Mouse (Mus musculus) cerebellum, postnatal 36 days (tissue): ENCODE data around the gene Ryr1.

ENCODE experiments used
- DNase-seq, 2 experiments: peaks; one replicate each; pipeline ENCODE4 v3.0.0; 2021 to 2022; ENCODE audit warnings: mixed read lengths in 2 of 2

Ryr1 gene

DNA sequence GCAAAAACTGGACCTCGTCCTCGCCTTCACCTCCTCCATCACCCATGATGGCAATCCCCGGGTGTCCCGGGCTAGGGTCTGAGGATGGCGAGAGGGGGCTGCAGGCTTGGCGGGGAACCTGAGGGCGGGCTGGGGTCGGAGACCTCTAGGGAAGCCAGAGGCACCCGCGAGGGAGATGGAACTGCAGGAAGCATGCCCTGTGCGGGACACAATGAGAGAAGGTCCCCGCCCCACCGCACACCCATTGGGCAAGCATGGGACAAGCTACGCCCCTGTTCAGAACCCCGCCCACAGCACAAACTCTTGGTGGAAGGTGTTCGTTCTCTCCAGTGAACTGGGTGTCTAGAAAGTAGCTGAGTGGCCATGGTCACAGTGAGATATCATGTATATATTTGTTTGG is at the start of gene Ryr1:
Ryr1 (minus strand) TSS at position 210 of the 400 bp plus-strand sequence.
- no peak for DNase-seq

DNA sequence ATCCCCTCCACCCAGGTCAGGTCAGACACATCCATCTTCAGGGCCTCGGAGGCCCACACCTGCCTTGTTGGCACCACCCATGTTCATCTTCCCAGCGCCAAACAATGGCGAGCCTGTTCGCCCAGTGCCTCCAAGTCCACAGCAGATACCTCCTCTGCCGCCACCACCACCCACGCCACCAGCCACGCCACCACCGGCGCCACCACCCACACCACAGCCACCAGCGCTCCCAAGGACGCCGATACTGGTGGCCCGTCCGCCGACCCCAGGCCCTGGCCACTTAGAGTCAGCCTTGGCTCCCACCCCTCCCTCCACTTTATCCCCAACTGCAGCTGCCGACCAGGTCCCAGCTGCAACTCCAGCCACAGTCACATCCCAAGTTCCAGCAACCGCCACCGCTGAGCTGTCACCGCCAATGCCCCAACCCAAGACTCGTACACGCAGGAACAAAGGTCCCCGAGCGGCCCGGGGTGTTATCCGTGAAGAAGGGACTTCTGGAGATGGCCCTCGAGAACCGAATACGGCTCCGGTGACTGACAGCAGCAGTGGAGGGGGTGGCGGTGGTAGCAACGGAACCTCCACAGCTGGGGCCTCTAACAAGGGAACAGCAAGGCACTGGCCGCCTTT is 47.5 kb upstream of the Ryr1 start:
- no peak for DNase-seq

DNA sequence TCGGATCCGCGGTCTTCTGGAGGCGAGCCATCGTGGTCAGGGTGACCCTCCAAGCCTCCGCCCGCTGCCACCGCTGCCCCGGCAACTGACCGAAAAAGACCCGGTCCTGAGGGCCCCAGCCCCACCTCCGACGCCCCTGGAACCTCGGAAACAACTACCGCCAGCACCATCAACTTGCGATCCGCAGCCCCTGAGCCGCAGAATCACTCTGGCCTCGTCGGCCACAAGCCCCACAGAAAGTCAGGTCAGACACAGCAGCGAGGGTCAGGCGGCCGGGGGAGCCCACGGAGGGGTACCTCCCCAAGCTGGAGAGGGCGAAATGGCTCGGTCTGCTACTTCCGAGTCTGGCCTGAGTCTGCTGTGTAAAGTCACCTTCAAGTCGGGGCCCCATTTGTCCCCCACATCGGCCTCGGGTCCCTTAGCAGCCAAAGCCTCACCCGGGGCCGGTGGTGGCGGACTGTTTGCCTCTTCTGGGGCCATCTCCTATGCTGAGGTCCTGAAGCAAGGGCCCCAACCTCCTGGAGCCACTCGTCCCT is 46.7 kb upstream of the Ryr1 start:
- DNase-seq, result peak in 1 of 2 experiments; percentile 10

DNA sequence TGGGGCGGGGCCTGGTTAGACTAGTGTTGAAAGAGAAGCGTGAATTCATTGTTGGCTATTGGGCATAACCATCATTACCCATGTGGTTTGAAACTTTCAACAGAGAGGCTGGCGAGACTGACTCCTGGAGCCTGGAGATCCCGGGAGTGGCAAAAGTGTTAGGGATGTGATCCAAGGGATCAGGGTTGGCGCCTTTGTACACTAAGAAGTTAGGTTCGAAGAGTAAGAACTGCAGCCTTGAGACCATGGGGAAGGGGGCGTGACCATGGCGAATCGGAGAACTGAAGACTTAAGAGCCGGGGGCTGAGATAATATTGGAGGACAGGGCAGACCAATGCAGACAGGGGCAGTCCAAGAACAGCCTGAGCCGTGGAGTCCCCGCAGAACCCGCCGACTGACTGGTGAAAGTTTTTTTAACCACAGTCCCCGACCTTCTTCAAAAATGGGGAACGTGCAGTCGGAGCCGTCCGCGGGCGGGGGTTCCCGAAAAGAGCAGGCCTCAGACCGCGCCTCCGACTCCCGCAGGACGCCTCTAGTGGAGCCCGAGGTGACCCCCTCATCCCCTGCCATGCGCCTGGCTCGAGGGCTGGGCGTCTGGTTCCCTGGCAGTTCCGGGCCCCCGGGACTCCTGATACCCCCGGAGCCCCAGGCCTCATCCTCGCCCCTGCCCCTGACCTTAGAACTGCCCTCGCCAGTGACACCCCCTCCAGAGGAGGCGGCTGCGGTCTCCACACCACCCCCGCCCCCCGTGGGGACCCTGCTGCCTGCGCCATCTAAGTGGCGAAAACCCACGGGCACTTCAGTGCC is 46.0 kb upstream of the Ryr1 start:
- DNase-seq, result peak in 1 of 2 experiments; percentile 27

DNA sequence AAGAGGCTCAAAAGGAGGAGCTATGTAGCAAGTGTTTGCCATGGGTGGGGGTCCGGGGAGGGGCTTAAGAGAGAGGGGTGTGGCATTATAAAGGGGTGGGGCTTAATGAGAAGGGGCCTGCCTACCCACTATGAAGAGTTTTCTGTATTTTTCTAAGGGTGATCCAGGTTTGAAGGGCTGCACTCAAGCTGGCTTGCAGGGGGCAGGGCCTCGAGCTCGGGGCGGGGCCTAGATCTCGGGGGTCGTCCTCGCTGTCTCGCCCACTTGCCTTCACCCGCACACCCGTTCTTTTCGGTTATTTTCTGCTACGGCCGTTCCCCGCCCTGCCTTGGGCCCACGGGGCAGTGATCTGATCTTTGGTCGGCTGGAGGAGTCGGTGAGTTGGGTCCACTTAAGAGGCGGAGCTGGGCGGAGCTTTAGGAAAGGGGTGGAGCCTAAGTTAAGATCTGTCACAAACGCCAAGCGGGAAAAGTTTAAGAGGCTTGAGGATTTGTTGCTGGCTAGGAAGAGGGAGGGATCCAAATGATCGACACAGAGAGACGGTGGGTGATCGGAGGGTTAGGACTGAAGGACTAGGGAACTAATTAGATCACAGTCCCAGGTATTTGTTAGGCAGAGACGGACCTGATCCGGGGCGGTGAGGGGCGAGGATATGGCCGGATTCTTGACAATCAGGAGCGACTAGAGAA is 45.2 kb upstream of the Ryr1 start, which contains the start of the genes Ggn and Spred3:
Ggn (plus strand) TSS at position 145 of the 689 bp plus-strand sequence.
Spred3 (minus strand) TSS at position 346 of the 689 bp plus-strand sequence.
- peak; percentile 35 to 49 for DNase-seq

DNA sequence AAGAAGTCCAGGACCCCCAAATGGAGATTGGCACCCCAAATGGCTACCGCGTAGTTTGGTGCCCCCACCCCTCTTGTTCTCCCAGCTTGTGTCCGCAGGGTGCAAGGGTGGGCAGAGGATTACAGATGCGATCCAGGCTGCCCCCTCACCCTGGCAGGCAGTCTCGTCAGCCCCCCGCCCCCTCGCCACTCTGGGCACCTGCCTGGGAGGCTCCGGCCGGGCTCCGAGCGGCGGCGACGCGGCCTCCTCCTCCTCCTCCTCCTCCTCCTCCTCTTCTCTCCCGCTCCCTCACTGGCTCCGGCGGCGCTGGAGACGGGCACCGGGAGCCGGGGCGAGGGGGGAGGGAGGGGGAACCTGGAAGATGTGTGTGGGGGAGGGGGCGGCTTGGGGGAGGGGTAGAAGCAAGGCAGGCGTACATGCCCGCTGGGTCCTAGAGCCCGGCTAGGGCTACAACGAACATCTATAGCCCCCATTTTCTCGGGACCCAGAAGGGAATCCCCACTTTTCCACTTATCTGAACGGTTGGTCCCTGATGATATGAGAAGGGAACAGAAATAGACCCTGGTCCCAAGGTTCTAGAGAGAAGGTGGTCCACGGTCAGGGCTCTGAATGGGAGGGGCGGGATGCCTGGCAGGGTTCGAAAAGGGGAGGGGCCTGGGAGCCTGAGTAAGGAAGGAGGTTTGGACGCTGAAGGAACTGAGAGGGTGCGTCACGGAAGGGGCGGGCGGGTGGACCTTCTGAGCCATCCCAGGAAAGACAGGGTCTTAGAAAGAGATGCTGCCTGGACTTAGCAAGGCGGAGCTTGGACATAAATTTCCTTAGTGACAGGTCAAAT is 44.5 kb upstream of the Ryr1 start:
- DNase-seq, result peak; percentile 81 to 82

DNA sequence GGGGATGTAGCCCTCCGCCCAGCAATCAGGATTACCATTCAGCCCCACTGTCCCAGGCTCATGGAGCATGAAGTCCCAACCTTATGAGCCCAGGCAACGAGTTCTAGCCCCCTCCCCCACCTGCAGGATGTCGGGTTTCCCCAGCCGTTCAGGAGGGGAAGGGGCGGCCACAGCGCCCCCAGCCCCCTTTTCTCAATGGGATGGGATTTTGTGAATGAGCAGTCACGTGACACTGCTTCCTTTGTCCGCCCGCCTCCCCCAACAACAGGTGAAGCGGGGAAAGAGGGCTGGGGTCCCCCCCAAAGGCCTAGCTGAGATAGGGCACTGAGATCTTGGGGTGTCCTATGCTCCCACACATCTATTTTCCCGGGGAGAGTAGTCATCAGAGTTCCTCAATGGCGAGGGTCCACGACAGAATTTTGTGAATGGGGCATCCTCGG is 43.8 kb upstream of the Ryr1 start:
- DNase-seq, result no peak

DNA sequence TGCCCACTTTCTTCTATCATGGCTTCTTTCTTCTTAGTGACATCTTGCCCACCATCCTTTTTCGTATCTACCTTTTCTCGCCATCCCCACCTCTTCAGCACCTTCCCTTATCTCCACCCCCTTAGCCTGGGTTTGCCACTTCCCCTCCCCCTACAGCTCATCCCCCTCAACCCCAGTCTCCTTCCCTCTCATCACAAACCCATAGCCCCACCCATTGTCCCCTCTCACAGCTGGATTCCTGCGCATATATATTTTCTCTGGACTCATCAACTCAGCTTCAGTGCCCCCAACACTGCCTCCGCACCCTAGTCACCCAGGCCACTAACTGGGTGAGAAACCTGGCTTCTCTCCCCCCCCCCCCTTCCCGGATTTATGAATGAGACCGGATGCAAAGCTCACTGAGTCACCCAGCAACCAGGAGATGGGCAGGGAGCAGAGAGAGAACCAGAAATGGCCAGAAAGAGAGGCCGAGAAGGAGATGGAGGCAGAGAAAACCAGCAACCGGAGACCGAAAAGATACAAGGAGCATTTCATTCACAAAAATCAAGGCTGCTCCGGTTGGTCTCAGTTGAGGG is 43.2 kb upstream of the Ryr1 start:
- DNase-seq, result no peak

DNA sequence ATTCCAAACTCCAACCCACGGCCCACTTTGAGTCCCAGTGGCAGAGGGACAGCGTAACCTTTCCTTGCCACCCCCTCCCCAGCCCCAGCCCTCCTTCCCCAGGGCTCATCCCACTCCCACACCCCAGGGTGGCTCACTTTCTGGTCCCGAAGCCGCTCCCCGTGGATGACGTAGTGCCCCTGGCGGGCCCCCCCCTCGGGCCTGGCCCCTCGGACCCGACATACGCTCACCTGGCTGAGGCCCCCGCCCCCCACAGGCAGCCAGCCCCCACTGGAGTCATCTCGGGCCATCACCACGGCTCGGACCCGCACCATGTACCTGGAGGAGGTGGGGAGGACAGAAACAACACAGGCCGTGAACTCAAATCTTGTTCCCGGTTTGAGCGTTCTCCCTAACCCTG is 42.7 kb upstream of the Ryr1 start:
- DNase-seq, result no peak

DNA sequence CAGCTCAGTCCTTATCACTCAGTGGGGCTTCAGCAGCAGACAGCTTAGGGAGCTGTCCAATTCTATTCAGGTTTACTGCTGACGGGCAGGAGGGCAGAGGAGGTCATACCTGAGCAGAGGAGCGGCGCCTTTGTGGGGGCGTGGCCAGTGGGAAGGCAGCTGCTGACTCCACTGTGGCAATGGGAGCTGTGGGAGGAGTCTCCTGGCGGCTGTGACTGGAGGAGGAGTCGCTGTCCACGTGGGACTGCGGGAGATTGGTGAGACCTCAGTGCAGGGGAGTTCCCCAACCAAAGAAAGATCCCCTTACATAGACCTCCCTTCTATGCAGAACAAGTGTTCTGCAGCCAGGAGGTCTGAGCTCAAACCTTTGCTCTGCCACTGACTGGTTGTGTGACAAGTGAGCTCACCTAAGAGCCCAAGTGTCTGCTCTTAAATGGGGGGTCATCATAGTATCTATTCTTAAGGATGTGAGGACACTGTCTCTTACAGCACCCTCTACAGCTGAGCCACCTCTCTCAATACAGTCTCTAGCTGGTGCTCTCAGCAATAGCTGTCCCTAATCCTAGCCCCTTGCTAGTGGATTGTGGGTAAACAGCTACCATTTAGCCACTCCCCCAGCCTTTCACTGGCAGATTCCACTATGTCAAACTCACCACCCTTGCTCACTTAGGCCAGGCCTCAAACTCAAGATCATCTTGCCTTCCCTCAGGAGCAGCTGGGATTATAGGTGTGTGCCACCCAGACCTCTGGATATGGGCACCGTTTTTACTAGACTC is 38.0 kb upstream of the Ryr1 start:
- DNase-seq, result no peak

DNA sequence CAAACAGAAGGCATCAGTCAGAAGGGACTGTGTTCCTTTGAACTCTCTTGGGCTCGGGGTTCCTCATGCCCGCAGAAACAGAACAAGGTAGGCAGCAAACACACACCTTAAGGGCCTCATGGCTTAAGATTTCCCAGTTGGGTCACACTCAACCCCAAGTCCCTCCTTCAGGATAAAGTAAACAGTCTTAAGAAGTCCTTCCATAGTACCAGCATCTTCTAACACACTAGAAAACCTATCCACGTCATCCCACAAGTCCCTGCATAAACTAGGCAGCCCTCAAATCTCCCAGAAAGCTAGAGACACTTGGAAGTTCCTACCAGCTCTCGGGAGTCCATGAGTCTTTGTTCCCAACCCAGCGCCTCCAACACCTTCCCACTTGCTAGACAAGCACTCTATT is 37.3 kb upstream of the Ryr1 start:
- DNase-seq, result no peak

DNA sequence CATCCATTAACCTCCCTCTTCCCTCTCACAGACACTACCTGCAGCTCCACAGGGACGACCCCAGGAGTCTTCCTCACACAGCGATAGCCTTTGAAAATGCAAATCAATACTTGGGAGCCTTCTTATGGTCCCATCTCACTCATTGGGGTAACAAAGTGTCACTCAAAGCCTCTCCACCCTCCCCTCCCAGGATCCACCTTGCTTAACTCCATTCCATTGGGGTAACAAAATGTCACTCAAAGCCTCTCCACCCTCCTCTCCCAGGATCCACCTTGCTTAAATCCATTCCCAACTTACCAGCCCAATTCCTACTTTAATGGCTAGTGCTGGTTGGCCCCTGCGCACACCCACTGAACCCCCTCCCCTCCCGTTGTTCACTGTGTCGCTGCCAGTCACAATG is 33.3 kb upstream of the Ryr1 start:
- DNase-seq, result no peak

DNA sequence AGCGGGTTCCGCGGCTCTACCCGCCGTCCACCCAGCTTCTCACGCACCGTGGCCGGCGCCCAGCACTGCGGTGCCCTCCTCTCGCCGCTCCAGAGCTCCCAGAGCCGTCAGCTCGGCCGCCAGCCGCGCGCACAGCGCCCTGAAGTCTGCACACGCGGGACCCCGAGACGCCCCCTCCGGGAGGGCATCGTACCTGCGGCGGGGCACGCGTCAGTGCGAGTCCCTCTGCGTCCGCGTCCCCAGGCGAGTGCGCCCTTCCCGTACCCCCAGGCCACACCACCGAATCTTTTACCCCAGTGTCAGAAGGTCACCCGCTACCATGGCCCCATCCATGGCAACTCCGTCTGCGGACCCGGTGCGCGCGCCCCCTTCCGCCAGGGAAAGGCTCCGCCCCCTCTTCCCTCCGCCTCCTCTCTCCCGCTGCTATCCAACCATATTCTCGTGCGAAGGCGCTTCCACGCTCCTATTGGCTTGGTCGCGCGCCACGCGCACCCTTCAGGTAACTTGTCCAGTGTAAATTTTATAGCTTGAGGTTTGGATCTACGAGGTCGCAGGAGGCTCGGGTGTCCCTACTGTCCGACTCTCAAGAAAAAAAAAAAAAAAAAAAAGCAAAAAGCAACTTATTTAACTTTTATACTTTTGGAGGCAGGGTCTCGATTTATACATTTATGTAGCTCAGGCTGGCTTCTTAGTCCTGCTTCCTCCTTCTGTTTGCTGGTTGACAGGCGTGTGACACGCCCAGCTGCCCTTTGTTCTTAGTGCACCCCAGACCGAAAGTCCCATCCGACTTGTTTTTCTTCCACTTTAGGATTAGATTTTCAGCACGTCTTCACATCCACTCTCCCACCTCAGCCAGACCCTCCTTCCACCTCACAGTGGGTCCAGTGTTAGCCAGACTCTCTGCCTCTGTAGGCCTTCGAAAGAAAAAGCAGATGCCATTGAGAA is 31.1 kb upstream of the Ryr1 start, which contains the start of gene Fam98c:
Fam98c (minus strand) TSS at position 397 of the 945 bp plus-strand sequence.
- DNase-seq, result peak; percentile 86 to 89

DNA sequence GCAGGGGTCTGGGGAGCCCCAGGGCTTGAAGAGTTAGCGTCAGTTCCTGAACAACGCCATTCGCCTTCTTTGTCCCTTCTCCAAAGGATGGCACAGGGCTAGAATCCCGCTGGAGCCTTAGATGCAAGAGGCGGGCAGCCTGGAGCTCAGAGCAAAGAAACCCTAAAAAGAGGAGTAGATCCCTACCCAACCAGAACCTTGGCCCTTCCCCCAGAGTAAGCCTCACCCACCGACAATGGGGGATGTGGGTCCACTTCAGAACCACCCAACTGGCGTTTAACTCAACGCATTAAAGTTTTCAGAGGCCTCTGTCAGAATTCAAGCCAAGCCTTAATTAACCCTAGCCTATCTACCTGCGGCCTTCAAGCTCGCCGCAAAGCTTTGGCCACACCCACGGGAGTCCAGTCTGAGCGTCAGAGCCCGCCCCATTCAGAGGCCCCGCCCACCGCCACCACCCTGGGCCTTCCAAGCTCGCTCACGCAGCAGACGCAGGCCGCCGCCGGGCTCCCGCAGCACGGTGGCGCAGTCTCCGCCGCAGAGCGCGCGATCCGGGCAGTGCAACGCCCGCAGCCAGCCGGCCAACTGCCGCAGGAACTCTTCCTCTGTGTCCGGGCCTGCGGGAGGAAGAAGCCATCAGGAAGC is 30.3 kb upstream of the Ryr1 start:
- DNase-seq, result peak; percentile 89 to 94

DNA sequence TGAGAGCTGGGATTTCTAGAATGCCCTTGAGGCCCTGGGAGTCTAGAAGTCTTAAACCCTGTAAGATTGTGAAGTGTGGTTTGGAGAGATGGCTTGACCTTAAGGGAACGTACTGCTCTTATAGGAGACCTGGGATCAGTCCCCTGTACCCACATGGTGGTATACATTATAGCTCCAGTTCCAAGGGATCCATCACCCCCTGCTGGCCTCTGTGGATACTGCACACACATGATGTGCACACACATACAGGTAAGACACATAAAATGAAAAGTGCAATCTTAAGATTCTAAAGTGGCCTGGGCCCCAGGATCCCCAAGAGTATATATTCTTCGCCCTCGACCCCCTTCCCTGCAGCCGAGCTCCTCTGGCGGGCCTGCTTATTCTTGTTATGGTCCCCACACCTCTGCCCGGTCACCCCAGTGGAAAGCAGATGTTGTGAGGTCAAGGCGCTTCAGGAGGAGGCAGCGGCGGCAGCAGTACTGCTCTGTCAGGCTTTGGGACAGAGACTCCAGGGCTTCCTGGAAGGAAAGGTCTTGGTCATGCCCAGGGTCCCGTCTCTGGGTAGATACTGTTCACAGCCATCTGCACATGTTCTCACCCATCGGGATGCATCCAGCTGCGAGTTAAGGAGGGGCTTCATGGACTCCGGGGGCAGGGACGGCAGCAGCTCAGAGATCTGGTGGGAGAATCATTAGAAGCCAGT is 29.2 kb upstream of the Ryr1 start:
- no peak for DNase-seq

DNA sequence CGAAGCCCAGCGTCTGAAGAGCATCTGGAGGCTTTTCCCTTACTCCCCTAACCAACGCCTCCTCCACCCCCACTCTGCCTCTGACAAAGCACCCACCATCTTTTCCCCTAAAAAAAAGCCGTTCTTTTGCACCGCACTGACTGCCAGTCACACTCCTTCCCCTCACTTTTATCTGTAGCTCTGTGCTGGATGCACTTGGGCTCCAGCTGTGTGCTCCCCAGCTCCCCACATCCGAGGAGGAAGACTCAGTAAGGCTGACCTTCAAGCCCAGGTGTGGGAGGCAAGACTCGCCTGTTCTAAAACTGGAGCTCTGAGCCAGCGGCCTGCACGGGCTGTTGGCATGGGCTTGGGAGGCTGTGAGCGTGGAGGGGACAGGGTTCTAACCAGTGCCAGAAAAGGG is 26.5 kb upstream of the Ryr1 start:
- no peak for DNase-seq

DNA sequence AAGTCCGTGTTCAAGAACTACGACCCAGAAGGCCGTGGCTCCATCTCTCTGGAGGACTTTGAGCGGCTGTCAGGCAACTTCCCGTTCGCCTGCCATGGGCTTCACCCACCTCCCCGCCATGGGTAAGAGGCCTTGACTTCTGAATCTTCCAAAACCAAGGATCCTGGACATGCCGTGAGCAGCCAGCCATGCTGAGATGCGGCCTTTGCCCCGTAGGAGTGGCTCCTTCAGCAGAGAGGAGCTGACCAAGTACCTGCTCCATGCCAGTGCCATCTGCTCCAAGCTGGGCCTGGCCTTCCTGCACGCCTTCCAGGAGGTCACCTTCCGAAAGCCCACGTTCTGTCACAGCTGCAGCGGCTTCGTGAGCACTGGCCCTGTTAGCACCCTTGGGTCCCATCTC is 23.8 kb upstream of the Ryr1 start:
- DNase-seq, result no peak

DNA sequence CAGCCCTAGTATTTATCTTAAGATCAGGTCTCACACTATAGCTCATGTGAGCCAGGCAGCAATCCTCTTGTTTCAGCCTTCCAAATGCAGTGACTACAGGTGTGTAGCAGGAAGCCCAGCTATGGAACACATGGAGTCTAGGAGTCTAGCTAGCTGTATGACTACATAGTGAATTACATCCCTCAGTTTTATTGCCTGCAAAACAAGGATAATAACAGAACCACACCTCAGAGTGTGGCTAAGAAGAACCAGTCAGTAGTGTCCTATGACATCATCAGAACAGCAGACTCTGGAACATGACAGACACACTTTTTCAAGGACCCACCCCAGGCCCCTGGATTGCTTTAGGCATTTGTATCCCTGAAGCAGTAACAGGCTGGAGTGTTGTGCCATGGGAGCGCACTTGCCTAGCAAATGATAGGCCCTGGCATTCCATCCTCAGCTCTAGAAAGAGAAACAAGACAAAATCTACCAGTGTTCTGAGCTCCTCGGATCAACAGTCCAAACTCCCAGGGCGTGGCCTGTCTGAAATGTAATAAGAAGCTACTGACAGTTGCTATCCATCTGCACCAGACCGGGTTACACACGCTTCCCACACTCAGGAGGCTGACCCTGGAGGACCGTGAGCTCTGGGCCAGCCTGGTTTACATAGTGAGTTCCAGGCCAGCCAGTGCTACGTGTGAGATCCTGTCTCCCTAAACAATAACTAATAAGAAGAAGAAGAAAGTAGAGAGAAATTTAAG is 21.8 kb upstream of the Ryr1 start:
- no peak for DNase-seq
